Mouse (Mus musculus): ENCODE data around the gene Cpn2.
A peak's percentile ranks its signal among the peaks of the same experiment; 100 is the strongest.

DNA sequence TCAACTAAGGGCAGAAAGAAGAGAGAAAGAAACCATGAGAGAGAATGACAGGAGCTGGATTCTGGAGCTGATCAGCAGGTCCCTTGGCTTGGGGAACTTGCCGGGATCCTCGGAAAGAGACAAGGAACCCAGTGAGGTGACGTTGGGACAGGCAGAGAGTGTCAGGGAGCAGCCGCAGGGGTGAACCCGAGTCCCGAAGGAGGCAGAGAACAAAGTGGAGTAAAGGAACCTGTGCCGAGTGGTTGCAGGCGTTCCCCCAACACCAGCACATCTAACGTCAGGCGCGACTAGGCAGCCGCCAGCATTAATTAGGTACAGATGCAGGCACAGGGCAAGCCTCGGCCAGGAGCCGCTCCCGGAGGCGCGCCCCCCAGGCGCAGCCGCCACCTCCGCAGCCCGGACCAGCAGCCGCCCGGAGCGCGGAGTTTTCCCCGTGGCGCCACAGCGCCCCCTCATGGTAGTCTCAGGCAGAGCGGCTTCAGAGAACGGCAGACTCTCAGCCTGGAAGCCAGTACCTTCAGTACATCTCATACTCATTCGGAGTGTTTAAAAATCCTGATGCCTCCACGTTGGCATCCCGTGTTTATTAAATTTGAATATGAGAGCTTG, 31.1 kb downstream of the Cpn2 start:
- TF ChIP-seq CTCF (IDR thresholded peaks at IDR 0.05; ENCODE audit: low read depth) (peak; percentile 83), EP300 (IDR thresholded peaks at IDR 0.05; ENCODE audit: low read depth) (no peak)

Data from liver, embryonic 14.5 days (tissue).